Mouse (Mus musculus) spleen, postnatal 36 days (tissue): ENCODE measurements at regions not wholly inside any gene's neighbourhood (a gene's known extent, or its start where the extent isn't known, plus 50 kb on each side); places are given as distances from the start of the nearest gene placed in this dataset.
A peak's percentile ranks its signal among the peaks of the same experiment; 100 is the strongest.

ENCODE experiments used
- DNase-seq, 2 experiments: peaks; one replicate each; pipeline ENCODE4 v3.0.0; 2022; ENCODE audit warnings: low spot score in 2 of 2, mixed read lengths in 1 of 2

GRCm38 (mm10) chr13:52702201-52702611, 119.2 kb downstream of the Syk start:
- DNase-seq, result no peak

- no peak for DNase-seq
Measured at GRCm38 (mm10) chr13:52703401-52704164, 120.6 kb downstream of the Syk start.

- DNase-seq, result no peak
Measured at GRCm38 (mm10) chr13:52704673-52705072, 121.7 kb downstream of the Syk start.

GRCm38 (mm10) chr13:52709580-52709979, 126.6 kb downstream of the Syk start:
- no peak for DNase-seq

DNA sequence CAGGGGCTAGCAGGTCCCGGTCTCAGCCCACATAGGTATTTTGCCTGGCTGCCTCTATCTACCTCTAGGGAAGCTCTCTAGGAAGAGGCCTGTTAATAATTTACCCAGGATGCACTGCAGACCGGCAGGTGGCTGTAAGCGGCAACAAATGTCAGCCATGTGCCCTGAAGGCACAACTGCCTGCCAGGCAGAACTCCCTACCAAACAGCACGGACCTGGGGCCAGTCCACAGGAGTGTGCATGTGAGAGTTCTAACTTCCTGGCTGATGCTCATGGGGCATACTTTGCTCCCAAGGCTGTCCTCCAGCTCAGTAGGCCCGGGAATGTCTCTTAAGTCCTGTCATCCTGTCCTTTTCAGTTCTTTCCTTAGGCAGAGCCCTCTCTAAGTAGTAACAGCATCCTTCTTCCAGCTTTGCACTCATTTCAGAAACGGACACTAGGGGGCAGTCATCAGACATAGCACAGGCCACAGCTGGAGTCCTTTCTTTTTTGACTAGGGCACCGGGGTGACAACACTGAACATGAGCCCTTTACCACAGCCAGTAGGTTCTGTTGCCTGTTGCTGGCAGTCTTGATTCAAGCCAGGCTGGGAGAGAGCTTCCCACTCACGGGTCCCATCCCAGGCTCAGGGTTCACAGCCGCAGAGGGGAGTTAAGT, 128.9 kb downstream of the Syk start:
- DNase-seq, result peak; percentile 54 to 58

DNA sequence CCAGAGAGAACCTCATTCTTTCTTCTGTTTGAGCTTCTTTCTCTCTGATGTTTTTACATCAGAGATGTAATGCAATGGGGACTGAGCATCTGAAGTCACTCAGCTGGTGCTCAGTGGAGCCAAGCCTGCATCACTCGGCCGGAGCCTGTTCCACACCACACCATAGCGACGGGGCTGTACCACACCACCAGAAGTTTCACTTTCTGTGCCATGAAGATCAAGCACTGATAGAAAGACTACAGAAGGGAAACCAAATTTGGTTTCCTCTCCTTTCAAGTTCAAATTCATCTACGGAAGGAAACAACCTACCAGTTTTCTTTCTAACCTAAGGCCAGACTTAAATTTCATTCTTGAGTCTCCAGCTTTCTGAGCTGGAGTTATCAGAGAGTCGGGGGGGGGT, 138.5 kb downstream of the Syk start:
- DNase-seq, result peak; percentile 55 to 57

DNA sequence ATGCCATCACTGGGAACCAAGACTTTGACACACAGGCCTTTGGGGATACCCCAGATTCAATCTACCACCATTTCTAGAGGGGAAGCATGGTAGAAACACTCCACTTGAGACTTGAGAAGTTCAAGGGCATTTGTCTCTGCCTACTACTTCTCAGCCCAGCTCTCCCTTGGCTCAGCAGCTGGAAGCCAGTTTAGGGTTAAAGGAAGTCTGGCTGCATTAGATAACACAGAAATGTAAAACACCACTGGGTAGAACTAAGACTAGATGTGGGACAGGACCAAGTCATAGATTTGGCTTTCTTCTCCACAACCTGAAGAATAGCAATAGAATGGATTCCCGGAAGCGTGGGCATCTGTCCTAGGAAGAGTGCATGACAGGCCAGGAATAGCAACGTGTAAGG, 139.7 kb downstream of the Syk start:
- no peak for DNase-seq

DNA sequence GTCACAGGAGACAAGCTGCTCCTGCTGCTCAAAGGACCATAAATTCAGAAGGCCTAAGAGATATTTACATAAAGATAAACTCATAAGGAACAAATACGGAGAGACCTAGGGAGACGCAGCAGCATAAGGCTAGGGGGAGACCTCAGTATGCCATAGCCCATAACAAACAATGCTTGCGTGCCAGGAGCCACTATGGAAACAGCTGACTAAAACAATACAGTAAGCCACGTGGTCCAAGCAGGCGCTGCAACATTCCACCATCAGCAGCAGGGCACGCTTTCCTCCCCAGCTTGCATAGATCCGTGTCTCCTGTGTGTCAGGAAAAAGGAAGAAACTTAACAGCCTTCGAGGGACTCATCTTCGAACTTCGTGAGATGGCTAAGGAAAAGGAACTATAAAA, 143.1 kb downstream of the Syk start:
- no peak for DNase-seq

DNA sequence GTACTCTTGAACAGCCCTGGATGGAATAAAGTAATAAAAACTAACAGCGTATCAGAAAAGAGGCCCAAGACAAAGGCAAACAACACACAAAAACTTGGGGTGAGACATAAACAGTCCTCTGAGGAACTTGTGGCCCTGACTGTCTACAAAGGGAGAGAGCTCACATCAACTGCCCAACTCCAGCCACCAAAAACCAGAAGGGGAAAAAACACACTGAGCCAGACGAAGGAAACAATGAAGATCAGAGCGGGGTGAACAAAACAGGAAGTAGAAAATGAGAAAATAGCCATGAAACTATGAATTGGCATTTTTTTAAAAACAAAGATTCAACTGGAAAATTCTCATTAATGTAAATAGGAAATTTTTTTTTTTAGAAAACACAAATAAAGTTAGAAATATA, 143.6 kb downstream of the Syk start:
- no peak for DNase-seq

- DNase-seq, result no peak
Measured at GRCm38 (mm10) chr13:52735453-52735933, 152.5 kb downstream of the Syk start.

DNA sequence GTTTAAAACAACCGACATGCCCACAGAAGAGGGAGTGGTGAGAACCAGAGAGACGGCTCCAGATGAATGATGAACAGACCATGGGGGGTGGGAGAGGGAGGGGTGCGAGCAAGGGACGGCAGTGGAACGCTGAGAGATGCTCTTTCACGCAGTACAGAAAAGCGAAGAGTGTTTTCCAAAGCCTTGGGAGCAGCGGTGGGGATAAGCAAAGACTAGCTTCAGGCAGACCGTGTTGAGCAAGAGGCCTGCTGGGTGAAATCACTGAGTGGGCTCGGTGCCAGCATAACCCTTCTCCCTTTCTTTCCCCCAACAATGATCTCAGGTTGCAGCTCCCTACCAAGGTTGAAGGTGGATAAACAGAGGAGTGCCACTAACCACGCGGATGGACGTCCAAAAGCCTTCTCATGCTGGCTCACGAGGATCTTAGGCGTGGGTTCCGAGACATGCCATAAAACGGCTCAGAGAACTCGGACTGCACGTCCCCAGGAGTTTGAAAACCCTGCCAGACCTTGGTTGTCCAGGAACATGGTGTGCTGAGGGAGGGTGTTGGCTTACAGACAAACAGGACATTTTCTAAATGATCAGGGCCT, 153.1 kb downstream of the Syk start:
- no peak for DNase-seq

DNA sequence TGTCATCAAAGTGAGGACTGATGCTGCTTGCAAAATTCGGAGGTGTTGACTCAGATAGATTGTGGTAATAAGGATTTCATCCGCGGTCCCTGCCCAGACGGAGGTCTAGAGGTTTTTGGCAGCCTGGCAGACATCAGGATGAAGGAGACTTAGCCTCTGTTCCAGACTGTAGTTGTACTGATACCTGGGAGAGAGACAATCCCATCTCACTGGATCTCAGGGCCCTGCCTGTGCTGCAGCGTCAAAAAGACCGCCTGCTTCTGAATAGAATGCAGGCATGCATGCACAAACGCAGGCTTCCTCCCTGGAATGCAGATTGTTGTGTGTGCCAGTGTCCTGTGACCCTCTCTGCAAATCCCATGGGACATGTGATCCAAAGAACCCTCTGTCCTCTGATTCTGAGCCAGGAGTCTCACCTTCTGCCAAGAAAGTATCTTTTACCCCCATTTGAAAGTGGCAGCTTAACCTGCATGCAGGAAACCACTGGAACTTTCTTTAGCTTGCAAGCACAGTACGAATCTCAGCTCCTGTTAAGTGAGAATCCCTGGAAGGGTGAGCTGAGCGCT, 155.2 kb downstream of the Syk start:
- no peak for DNase-seq

- no peak for DNase-seq
Measured at GRCm38 (mm10) chr13:52741371-52741770, 158.4 kb downstream of the Syk start.

DNA sequence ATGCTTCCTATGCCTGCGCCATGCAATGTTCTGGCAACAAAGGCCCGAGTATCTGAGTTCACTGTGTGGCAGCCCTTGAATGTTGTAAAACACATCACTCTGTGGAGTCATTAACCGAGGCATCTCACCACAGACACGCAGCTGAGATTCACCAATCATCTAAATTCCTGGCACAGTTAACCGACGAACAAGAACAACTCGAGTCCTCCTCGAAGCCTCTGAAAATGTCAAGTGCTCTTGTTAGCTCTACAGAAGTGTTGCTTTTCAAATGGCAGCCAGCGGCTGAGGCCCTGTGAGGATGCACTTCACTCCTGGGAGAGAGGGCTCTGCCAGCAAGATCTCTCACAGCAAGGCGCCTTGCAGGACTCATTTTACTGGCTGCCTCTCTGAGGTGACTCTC, 173.0 kb downstream of the Syk start:
- no peak for DNase-seq

DNA sequence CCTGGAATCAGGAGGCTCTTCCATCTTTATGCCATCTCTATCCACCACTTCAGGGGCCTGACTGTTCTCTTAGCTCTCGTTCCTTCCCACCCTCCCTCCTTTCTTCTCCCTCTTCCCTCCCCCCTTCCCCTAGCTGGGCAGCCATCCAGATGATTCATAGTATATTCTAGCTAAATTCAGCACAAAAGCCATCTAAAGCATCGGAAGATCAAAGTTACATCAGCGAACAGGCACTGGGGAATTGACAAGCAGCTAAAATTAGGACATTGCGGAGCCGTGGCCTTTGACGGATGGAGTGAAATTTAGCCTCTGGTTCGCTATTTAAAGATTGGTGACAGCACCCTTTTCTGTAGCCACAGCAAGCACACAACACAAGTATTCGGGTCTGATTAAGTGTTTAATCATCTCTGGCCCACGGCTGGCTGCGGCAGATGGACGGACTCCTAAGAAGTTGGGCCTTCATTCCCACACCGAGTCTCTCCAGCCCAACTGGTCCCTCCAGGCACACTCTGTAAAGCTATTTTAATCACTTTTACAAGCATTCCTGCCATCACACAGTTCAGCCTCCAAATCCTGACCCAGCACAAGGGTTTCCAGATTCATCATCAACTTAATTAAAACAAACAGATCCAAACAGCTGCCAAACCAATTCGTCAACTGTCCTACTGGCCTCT, 163.8 kb downstream of the Auh start:
- no peak for DNase-seq

GRCm38 (mm10) chr13:52766236-52766635, 163.2 kb downstream of the Auh start:
- no peak for DNase-seq

DNA sequence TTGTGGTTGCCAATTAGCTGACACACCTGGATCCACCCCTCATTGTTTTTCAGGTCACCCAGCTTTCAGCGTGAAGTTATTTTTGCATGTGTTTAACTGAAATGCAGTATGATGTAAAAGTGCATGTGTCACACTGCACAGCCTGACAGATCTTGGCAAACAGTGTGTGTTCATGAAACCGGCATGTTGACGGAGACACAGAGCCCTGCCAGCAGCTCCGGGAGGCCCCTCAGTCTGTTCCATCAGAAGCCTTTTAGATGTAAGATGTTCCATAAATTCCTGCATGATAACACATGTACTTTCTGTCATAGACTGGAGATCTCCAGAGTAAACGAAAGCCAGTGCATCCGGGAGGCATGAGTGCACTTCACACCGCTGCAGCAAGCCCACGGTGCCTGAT, 159.5 kb downstream of the Auh start:
- DNase-seq, result no peak

DNA sequence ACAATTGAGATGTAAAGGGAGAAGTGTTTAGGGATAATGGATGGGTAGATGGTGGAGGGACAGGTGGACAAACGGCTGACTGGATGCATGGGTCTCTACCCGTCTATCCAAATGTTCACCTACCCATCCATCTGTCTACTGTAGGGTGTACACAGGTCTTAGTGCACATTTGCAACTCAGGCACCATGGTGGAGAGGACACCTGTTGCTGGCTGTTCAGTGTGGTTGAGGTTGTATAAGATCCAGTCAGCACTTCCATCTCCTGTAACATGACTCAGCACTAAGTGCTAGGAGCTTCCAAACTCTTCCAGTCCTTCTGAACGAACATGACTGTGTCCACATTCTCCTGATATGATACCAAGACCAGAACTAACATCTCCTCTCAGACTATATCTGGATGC, 158.0 kb downstream of the Auh start:
- no peak for DNase-seq

DNA sequence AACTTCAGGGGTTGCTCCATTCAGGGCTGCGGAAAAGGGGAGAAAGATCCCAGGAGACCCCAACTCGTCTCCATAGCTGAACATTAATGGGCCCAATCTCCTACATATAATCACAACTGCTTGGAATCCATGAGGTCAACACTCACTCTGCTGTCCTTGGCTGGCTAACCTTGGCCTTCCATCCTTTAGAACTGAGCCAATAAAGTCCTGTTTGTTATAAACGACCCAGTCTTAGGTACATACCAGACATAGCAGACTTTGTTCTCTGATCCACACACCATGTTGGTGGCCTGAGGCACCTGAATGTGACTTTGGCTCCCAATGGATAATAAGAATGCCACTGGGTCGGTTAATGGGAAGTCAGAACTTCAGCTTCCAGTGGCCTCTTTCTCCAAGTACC, 157.4 kb downstream of the Auh start:
- no peak for DNase-seq

GRCm38 (mm10) chr13:52777396-52778034, 152.0 kb downstream of the Auh start:
- no peak for DNase-seq

DNA sequence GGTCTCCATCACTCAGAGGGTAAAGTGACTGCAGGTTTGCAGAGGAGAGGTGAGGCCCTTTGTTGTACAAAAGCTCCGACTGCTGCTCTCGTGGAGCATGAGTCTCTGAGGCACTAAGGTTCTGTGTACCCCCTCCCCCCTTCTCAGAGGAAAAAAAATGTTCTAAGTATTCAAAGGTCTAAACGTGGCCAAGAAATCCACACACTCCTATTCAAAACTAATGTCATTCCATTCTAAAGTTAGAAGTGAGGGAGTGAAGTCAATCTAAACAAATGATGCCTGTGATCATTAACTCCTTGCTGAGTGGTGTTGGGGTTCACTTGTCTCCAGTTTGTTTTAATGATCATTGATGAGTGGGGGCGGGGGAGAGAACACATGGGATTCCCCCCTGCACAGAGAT, 150.6 kb downstream of the Auh start:
- DNase-seq, result no peak
